Comparison of ENCODE assay signal across 11 mouse cellular contexts in genomic region chr1:69775589-69775988, GRCm38 (mm10). TPM values are rescaled to one million over a fixed set of nuclear protein-coding genes. Genes with fewer than 3 reads are reported as not detected.
DNase-seq lines count a peak whose midpoint lies in the region; ATAC-seq and TF ChIP-seq lines count a peak whose summit lies in the region.
"Had no signal": no experiment of that assay in that cellular context is flagged by ENCODE, and none has a peak within 500 bp of the region (broad histone marks: within the 10 kb centered on the region; RNA-seq: fewer than 3 reads in every experiment).

No protein-coding gene starts in this region.

- in situ Hi-C loops in CH12.LX (cut with MboI; ENCODE audit: low pct_ligation_motif_present, low pct_unique_long_range_greater_than_20kb, low sequenced_read_pairs) = no loop called here

- peak; percentile 95 for ATAC-seq in megakaryocyte progenitor cell, adult 5-6 weeks (replicated peaks; ENCODE audit: poor library complexity)

- H3K4me3 ChIP-seq in layer of hippocampus, adult 2 months = no peak overlapping the region
- no peak overlapping the region for H3K4me3 ChIP-seq in CH12.LX (replicated peaks in 1 of 3; ENCODE audit: low read depth in 2 of 3, low read length in 2 of 3, poor library complexity in 1 of 3)

- peak; percentile 59 for TF ChIP-seq RAD21 in CH12.LX (IDR thresholded peaks at IDR 0.05; ENCODE audit: low read depth, low read length)

- no peak for TF ChIP-seq EP300 in CH12.LX (IDR thresholded peaks at IDR 0.05; ENCODE audit: low read length)

- dilution Hi-C loops in CH12.LX (cut with MboI; ENCODE audit: extremely low pct_ligation_motif_present, extremely low pct_unique_long_range_greater_than_20kb, low sequenced_read_pairs) = no loop called here

- H3K27me3 ChIP-seq in CH12.LX (replicated peaks) = no peaks in the 10 kb centered on the region

- TF ChIP-seq CTCF in layer of hippocampus, adult 2 months (conservative IDR thresholded peaks at IDR 0.05) = peak; percentile 68
- TF ChIP-seq CTCF in CH12.LX (conservative IDR thresholded peaks at IDR 0.05 in 1 of 2, IDR thresholded peaks at IDR 0.05 in 1 of 2; ENCODE audit: low read depth in 2 of 2, low read length in 2 of 2) = peak in 1 of 2 experiments; percentile 63; a peak in 2 of 4 replicates

- no peak overlapping the region for H3K4me2 ChIP-seq in CH12.LX (ENCODE audit: insufficient read depth, low read depth, poor library complexity, severe bottlenecking)

- no peak overlapping the region for H3K27ac ChIP-seq in layer of hippocampus, adult 2 months
- H3K27ac ChIP-seq in CH12.LX (ENCODE audit: insufficient read depth, low read depth) = no peak overlapping the region

- DNase-seq in layer of hippocampus, adult 2 months (ENCODE audit: low spot score in 2 of 2) = no peak
- no peak for DNase-seq in layer of hippocampus, adult 8-10 months (ENCODE audit: low spot score in 2 of 2)
- DNase-seq in CH12.LX (ENCODE audit: extremely low read depth) (peak; percentile 40), R1 (ENCODE audit: low read depth, low spot score) (peak; percentile 32)
- no peak for DNase-seq in right cerebral cortex, postnatal 36 days (ENCODE audit: low spot score in 2 of 2)
- DNase-seq in testis, postnatal 14 days (ENCODE audit: low spot score) = no peak
- no peak for DNase-seq in cerebellum, adult 9-11 months
- DNase-seq: layer of hippocampus, adult 9-11 months had no signal

- no peaks in the 10 kb centered on the region for H3K9me3 ChIP-seq in CH12.LX (replicated peaks; ENCODE audit: low read length)

- no peak overlapping the region for H3K9ac ChIP-seq in CH12.LX (ENCODE audit: insufficient read depth, low read depth)

- H3K4me1 ChIP-seq in CH12.LX (ENCODE audit: control insufficient read depth in 1 of 2, insufficient read depth in 2 of 2) = no peaks in the 10 kb centered on the region

- TF ChIP-seq POLR2A in CH12.LX (IDR thresholded peaks at IDR 0.05; ENCODE audit: low read depth, low read length) = no peak

- H3K79me2 ChIP-seq in CH12.LX (replicated peaks; ENCODE audit: control insufficient read depth, extremely low read depth, insufficient read depth, poor library complexity, severe bottlenecking) = no peaks in the 10 kb centered on the region

- no peaks in the 10 kb centered on the region for H3K36me3 ChIP-seq in CH12.LX (replicated peaks in 1 of 2; ENCODE audit: control insufficient read depth in 1 of 2, insufficient read depth in 1 of 2, low read length in 1 of 2)

TF ChIP-seq in CH12.LX, 34 proteins besides CTCF, POLR2A, EP300 and RAD21:
- TF ChIP-seq BHLHE40 (IDR thresholded peaks at IDR 0.05; ENCODE audit: low read depth, low read length) = 0 out of 2 replicates have a peak, but pooled peaks have one; percentile 10
- TF ChIP-seq SMC3 (IDR thresholded peaks at IDR 0.05; ENCODE audit: low read depth, low read length) = peak; percentile 56
- peak; percentile 18; the same call in 1 of the 2 replicates for TF ChIP-seq USF1 (IDR thresholded peaks at IDR 0.05; ENCODE audit: low read depth, low read length)
- TF ChIP-seq PAX5 (IDR thresholded peaks at IDR 0.05; ENCODE audit: low read length) = no peak
- TF ChIP-seq MXI1 (IDR thresholded peaks at IDR 0.05; ENCODE audit: low read depth, low read length) = no peak

RNA-seq across cellular contexts. Expression of gene Spag16, which starts 51.2 kb away (rescaled TPM):
- total RNA-seq in layer of hippocampus, adult 2 months (2021) = under 1 TPM; 0.46 to 0.56 TPM
- total RNA-seq in layer of hippocampus, adult 8-10 months (2022) = 1 to 10 TPM in 3 of 4 experiments, under 1 TPM in 1; 0.77 to 2.1 (median 1.3) TPM
- total RNA-seq in CH12.LX (2012; rRNA removed) (not detected in 2 replicates), CH12.LX (2014; rRNA removed) (not detected in 2 replicates)
- polyA plus RNA-seq in CH12.LX (2012; ENCODE audit: insufficient read length, low read depth) = 0.19 TPM in 1 of 2 replicates, not detected in the other
- not detected in 2 replicates for total RNA-seq in megakaryocyte progenitor cell, adult 5-6 weeks (2015)
- total RNA-seq in megakaryocyte progenitor cell, adult 5-6 weeks (2017) = not detected in 2 replicates
- total RNA-seq: heart, postnatal 10 days had no signal
- polyA plus RNA-seq: liver, embryonic 16.5 days had no signal

Comparison
In these comparisons a context has a peak if more than half of its experiments do, and no peak if none do; other contexts are left out.
1. DNase-seq: peak in CH12.LX (single experiment) and R1 (single experiment); none in layer of hippocampus, adult 2 months (0 of 2), layer of hippocampus, adult 8-10 months (0 of 2), right cerebral cortex, postnatal 36 days (0 of 2), testis, postnatal 14 days (single experiment) and cerebellum, adult 9-11 months (single experiment).